Mouse (Mus musculus) kidney, postnatal 25 days (tissue): Measurements from ENCODE around the gene Cops9.

Experiments used
- DNase-seq, 2 experiments: peaks; one replicate each; pipeline ENCODE4 v3.0.0; 2021; ENCODE audit warnings: mixed read lengths in 2 of 2

Cops9 gene

DNA sequence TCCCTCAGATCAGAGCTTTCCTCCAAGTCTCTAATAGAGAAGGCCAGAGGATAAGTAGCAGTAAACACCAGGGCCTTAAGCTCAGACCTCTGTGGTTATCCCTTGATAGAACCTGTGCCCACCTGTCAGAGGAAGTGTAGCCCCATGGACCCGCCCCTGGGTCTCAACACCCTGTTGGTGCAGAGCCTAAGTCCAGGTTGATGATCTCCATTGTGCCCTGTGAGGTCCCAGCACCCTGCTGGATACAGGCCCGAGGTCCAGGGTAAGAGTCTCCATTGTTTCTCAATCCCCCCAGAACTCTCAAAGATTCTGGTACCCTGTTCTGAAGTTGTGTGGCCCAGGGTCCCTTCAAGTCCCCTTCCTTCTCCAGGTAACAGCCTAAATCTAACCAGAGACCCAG, 4.3 kb upstream of the Cops9 start:
- DNase-seq: no peak

DNA sequence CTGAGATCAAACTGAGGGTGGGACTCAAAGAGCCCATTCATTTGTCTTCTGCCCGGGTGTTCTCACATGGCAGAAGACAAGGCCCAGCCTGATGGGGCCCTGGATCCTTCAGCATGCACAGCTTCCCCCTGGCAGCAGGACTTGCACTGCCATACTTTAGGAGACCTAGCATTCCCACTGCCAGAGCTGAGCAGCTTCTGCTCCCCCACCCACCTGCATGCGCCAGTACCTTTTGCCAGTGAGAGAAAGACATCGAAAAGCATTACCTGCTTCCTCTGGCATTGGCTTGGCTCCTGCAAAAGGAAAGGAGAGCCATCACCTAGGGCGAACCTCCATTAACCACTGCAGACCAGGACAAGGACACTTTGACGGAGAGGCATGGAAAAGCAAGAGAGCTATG, 3.1 kb upstream of the Cops9 start:
- no peak for DNase-seq

DNA sequence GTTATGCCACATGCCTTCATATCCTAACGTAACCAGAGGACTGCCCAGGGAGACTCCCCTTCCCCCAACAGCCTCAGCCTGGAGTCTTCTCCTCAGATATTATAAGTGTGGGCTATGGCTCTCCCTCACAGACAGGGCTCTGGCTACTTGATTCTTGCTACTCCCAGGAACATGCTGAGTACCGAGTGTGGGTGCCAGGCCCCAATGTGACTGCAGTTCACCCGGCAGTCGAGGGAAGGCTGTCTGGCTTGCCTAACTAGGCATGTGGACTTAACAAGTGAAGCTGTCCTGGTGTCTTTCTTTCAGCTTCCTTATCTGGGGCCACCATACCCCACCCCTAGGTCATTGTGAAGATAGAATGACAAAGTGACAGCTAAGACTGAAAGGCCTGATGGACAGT, 1.9 kb upstream of the Cops9 start:
- no peak for DNase-seq

DNA sequence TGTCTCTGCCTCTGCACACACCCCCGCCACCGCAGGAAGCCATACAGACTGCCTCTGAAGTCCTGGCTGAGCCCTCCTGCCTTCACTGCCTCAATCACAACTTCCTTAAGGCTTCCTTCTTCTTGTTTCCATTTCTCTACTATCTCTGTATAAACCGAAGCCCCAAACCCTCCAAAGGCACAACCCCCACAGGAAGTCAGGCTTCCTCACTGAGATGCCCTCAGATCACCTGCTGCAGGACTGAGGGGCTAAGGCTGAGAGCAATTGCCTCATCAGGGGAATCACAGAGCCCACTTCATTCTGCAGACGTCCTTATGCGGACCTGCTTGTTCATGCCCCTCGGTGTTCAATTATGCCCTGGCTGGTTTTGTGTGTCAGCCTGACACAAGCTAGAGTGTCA, 1.4 kb downstream of the Cops9 start:
- DNase-seq: no peak

DNA sequence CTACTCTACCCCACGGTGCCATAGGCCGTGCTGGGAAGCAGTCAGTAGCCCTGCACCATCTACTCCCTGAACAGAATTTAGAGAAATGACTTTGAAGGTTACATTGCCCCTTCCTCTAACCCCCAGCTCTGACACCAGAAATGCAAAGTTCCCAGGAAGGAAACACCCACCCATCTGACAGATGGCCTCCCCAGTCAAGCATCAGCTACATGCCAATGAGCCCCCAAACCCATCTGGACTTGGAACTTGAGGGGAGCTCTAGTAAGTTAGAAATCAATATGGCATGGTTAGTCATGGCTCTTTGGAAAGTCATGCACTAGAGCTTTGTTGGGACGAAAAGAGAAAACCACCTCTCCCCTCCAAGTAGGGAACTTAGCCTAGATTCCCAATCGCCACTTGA, 3.0 kb downstream of the Cops9 start:
- DNase-seq: no peak

DNA sequence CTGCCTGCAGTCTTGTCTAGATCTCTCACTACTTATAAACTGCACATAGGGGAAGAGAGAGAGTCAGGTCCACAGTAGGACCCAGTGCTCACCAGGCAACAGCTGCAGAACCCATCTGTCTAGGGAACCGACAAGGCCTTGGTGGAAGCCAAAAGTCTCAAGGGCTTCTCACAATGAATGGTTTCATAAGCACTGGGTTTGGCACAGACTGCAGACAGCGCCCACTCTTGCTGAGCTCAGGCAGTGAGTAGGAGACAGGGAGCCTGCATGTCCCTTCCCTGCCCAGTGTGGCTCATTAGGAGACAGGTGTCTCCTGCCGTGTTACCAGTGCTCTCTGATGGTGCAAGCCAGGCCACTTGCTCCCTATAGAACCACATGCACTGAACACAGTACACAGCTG, 3.6 kb downstream of the Cops9 start:
- DNase-seq: no peak

DNA sequence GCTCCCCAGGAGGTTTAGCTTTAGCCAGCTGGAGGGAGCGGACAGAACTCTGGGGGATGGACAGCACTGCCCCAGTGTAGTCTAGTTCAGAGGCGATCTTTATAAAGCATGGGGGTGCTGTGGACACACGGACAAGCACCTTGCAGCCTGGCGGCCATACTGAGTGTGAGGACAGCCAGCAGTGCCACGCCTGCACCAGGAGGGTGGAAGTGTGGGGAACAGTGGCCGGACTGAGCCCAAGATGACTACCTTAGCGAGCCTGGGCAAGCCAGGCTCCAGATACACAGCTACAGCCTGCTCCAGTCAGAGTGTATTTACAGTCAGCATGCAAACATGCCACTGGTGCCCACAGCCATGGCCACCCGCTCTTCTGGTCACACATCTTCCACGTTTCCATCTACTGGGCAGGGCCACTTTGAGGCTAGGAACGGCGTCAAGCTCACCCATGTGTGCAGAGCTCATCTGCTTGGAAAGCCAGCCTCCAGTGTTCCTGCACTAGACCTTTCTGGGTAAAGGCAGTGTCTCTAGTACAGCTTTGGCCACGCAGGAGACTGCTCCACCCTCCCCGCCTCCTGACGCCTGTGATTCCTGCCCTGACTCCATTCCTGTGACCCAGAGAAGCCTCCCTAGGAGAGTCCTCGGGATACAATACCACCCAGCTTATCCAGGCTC, 4.1 kb downstream of the Cops9 start:
- no peak for DNase-seq

DNA sequence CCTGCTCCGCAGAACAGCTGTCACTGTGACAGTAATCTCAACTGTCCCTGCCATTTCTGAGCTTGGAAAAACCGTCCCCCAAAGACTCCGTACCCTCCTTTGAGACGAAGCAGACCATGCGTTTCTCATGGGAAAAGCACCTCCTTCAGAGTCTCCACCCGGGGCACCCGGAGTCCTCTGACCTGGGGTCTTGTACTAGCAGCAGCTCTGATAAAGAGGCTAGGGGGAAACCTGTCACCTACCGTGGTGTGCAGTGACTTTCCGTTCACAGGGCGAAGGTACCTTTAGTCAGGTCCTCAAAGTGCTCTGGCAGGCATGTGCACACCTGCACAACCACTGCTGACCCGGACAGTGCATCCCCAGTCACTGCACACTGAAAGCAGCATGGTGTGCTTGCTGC, 5.1 kb downstream of the Cops9 start:
- no peak for DNase-seq

DNA sequence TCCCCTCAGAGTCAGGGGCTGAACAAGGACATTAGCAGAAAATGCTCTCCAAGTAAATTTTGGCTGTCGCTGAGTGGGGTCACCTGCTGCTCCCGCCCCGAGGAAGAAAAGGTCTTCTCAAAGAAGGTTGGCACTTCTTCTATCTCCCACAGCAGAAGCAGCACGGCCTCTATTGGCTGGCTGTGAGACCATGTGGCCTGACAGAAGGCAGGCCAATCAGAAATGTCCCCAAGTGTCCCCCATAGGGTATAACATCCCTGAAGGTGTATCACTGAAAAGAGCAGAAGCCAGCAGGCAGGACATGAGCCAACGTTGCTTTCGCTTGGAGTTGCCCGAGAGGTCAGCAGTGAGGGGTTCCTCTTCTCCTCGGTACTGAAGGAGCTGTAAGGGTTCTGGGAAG, 5.8 kb downstream of the Cops9 start:
- DNase-seq: no peak

DNA sequence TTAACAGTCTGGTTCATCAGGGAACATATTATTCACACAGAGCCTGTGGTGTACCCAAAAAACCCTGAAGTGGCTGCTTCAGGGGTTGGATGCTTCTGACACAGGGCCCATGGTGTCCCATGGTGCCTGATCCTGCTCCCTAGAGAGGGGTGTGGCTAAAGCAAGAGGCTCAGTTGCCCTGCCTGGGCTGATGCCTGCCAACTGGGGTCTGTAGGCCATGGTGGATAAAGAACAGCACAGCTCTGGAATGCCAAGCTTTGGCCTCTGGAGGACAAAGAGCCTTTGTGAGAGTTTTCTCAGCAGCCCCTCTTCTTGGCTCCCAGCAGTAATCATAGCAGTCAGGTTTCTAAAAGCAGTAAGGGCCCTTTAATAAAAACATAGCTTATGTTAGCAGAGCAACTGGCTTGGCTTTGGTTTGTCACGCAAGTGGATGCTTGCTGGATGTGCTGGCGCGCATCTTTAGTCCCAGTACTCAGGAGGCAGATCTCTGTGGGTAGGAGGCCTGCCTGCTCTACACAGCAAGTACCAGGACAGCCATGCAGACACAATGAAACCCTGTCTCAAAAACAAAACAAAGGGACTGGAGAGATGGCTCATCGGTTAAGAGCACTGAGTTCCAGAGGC, 6.7 kb downstream of the Cops9 start:
- DNase-seq: no peak

DNA sequence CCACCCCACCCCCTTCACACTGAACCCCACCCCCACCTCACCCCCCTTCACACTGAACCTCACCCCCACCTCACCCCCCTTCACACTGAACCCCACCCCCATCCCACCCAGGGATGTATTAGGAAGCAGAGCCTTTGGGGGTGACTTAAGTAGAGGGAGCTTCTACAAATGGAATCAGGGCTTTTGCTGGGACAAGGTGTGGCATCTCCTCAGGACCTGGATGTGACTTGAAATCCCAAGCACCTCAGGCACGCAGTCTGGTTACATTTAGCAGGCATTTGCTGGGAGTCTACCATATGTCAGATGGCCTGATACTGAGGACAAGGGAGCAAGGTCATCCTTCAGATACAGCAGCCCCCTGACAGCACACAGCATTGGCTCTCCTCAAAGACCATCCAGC, 7.2 kb downstream of the Cops9 start:
- no peak for DNase-seq

DNA sequence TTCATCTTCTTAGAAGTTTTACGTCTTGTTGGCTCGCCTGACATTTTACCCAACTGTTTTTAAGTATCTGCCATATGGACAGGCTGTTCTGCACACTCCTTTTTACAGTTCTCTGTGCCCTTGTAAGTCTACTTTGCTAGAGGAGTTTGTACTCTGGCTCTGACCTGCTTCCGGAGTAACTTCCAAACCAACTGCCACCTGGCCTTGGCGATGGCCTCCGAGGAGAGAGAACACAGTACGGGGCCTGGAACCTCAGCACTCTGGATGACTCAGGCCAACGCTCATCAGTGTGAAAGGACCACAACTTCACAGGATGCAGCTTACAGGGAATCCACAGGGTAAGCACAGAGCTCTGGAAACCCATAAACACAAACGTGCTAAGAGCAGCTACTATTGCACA, 8.1 kb downstream of the Cops9 start:
- DNase-seq: no peak

DNA sequence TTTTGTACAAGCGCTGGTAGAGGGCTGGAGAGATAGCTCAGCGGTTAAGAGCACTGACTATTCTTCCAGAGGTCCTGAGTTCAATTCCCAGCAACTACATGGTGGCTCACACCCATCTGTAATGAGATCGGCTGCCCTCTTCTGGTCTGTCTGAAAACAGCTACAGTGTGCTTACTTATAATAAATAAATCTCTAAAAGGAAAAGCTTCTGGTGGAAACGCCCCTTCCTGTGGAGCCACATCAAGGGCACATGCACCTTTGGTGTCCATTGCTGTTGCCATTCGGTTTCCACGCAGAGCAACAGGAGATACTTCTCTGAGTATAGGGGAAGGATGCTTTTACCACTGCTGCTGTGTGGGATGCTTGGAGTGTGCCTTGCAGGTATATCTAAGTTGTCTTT, 8.8 kb downstream of the Cops9 start:
- no peak for DNase-seq

DNA sequence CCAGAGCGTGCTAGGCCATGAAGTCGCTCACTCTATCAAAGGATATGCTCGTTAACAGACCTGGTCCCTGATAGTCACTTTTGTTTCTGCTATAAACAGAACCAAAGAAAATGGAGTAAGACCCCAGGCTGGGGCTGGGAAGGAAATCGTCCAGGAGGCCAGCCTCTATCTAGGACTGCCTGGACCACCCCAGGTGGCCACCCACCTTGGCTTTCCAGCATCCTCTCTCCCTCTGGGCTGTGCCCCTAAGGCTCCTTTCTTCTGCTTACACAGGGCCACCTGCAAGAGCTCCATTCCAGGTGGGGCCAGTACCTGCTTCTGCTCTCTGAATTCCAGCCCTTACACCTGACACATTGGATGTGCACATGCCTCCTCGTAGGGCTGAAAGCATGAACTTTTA, 9.6 kb downstream of the Cops9 start:
- DNase-seq: no peak

DNA sequence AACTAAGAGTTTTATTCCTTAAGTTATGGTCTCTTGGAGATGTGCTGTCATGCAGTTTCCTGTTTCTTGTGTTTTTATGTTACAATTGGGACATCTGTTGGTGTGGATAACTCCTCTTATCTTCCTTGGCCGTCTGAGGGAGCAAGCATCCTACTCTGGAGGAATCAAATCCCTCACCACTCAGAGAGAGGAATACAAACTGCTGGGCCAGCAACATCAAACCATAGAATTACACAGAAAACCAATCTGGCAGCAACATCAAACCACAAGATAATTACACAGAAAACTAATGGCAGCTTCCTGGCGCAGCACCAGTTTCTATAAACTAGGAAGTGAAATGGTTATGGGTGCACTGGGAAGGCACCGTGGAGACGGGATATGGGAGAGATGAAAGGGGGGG, 13.6 kb downstream of the Cops9 start:
- no peak for DNase-seq

DNA sequence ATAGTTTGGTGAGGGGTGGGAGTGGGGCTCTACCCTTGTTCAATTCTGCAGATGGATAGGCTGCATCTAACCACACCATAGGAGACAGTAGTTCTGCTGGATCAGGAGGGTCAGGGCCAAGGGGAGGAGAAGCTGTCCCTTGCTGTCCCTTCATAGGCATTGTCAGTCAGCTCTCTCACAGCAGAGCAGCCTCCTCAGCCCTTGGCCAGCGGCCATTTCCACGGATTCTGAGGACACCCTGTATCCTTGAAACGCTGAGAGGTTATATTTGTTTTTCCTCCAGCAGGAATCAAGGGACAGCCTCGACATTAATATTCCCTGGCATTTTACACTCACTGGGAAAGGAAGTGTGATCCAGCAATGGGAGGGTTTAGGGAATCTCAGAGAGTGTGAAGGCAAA, 23.4 kb downstream of the Cops9 start:
- no peak for DNase-seq

DNA sequence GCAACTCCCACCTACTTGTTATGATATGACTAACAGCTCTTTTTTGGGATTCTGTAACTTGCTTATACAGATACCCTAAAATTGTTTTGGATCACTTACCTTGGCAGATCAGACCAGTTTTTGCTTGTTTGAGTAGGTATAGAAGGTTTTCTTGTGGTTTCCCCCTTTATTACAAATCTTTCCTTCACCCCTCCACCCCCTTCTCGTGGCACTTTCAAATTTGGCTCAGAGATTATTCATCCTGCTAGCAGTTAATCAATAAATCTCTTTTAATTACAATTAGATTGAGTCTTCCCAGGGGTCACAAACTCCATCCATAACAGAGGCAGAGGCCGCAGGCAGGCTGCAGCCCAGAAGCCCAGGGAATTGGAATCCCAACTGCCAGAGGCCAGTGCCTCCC, 24.3 kb downstream of the Cops9 start, which contains the start of gene Olfr12:
TSS of gene Olfr12 (plus strand) at position 301 of the 400 bp plus-strand sequence.
- DNase-seq: no peak

DNA sequence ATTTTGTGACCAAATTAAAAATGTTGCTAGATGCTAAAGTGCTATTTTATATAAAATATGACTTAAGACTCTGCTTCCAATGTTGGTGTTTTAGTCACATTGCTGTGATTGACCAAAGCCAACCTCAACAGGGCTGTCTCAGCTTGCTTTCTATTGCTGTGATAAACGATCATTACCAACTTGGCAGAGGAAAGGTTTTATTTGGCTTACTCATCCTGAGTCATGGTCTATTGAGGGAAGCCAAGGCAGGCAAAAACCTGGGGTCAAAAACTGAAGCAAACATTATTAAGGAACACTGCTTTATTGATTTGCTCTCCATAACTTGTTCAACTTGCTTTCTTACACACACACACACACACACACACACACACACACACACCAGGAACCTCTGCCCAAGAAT, 25.7 kb downstream of the Cops9 start:
- no peak for DNase-seq

DNA sequence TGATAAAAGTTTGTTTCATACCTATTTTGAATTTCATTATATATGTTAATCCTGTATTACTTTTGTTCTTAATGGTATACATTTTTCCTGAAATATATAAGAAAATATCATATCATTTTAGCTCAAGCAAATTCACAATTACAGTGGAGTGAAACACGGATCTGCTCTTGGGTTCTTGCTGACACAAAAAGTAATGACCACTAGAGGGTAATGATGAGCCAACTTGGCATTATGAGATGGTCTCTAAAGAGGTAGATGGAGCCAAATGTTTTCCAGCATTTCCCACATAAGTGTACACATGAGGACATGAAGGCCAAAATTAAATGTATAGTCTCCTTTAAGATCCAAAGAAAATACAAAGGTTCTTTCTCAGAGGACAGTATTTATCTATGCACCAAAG, 27.3 kb downstream of the Cops9 start:
- no peak for DNase-seq

DNA sequence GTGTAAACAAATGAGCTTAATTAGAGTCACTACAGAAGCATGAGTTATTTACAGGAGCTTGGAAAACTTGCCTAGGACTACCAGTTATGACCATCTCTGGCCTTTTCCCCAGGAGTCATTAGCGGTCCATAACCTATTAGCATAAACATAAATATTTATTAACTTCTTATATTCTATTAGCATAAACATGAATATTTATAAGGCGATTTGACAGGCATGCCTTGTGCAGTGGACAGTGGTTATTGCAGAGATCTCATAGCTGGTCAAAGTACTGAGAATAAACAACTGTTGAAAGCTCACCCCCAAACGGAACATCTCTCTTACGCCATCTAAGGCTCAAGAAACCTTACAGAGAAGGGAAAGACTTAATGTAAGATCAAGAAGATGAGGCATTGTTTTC, 28.6 kb downstream of the Cops9 start:
- no peak for DNase-seq

DNA sequence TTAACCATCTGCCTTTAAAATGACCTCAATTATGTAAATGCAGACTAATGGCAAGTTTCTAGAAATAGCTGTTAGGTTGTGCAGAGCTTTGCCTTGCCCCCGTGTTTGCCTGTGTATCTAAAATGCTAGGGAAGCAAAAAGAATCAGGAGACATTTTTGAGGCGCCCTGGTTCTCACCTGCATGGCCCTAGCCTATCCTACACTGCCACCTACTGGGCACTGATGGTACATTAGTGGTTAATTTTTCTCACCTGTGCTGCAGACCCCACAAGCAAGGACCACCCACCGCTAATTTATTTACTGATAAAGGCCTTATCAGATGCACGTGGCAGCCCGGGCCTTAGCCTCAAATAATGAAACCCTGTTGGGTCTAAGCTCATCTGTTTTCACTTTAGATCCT, 30.8 kb downstream of the Cops9 start:
- peak; percentile 43 to 72 for DNase-seq

DNA sequence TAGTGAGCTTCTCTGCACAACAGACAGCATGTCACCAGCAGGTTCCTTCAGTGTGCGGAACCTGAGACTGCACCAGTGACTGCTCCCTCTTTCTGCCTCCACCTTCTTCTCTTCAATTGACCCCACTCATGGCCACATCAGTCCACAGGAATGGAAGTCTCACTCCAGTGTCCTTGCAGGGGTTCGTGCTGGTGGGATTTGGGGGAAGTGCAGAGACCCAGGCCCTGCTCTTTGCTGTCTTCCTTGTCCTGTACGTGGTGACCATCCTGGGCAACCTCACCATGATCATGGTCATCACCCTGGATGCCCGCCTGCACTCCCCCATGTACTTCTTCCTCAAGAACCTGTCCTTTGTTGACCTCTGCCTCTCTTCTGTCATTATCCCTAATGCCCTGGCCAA, 34.1 kb downstream of the Cops9 start:
- DNase-seq: no peak

DNA sequence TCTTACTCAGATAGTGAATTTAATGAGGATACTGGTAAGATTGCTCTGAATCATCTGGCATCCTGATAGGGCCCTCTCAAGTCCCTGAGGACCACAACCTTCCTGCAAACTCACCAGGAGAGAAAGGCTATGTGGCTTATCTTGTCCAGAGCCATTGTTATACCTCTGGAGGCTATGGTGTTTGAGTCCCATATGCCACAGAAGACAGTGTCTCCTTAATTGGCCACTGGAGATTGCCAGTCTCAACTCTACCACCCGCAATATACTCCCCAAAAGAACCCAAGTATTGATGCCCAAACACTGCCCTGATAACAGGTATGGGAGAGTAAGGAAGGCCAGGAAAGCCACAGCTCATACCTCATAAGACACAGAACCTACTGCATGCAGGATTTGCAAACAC, 36.3 kb downstream of the Cops9 start, which contains the start of gene Olfr1410:
TSS of gene Olfr1410 (plus strand) at position 301 of the 400 bp plus-strand sequence.
- no peak for DNase-seq

DNA sequence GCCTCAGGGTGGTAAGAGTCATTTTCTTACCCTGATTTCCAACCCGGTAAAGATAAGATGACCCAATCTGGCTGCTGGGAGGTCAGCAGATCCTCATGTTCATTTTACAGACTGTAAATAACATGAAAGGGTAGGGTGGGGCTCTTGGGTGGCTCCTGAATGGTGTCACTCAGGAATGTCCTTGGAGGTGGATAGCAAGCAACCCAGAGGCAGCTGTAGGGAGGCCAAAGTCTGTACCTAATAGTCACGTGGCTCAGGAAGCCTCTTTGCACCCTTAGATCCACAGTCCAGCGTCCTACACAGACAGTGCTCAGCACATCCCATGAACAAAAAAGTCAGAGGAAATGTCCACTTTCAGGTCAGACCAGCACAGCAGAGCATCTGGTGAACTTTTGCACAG, 45.8 kb downstream of the Cops9 start:
- no peak for DNase-seq

DNA sequence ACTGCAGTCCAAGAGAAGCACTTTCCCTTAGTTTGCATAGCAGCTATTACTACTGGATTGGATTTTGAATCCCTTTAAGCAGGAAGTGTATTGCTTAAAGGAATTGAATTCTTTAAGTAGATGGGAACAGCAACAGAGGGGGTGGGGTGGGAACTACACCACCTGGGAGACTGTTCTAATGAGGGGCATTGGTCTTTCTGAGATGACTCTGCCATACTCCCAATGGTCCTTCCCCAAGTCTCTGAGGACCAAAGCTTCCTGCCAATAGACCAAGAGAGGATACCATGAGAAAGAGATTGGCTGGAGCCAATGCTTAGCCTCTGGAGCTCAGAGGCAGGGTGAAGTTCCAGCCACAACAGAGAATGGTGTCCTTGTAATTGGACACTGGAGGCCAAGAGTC, 47.7 kb downstream of the Cops9 start, which contains the start of gene Olfr1411:
TSS of gene Olfr1411 (plus strand) at position 301 of the 400 bp plus-strand sequence.
- DNase-seq: no peak
